Comparison of ENCODE assay signal across 8 mouse cellular contexts in genomic region chr1:86470519-86471181, GRCm38 (mm10). TPM values are rescaled to one million over a fixed set of nuclear protein-coding genes. Genes with fewer than 3 reads are reported as not detected.
A peak's percentile ranks its signal among the peaks of the same experiment; 100 is the strongest.
DNase-seq lines count a peak whose midpoint lies in the region; ATAC-seq lines count a peak whose summit lies in the region.

No protein-coding gene starts in this region.

- H3K27me3 ChIP-seq in stomach, embryonic 15.5 days (replicated peaks): no peaks in the 10 kb centered on the region
- no peaks in the 10 kb centered on the region for H3K27me3 ChIP-seq in forebrain, embryonic 11.5 days (ENCODE audit: control insufficient read depth, insufficient read depth, low read length)

- 0 out of 2 replicates have a peak overlapping the region, but pooled peaks have one; percentile 27 for H3K4me2 ChIP-seq in stomach, embryonic 15.5 days
- H3K4me2 ChIP-seq in forebrain, embryonic 11.5 days (ENCODE audit: low read depth, low read length, severe bottlenecking): no peak overlapping the region

- H3K27ac ChIP-seq in stomach, embryonic 15.5 days: peak overlapping the region; percentile 96
- no peak overlapping the region for H3K27ac ChIP-seq in forebrain, embryonic 11.5 days (ENCODE audit: low read depth, low read length)

- ATAC-seq in stomach, embryonic 15.5 days (ENCODE audit: insufficient read depth, low FRiP score, low read depth): peak; percentile 71
- ATAC-seq in forebrain, embryonic 11.5 days (replicated peaks; ENCODE audit: low FRiP score): no peak

- H3K9ac ChIP-seq in stomach, embryonic 15.5 days: no peak overlapping the region
- H3K9ac ChIP-seq in forebrain, embryonic 11.5 days (ENCODE audit: low read length): no peak overlapping the region

- no peak overlapping the region for H3K4me3 ChIP-seq in stomach, embryonic 15.5 days (replicated peaks)
- H3K4me3 ChIP-seq in forebrain, embryonic 11.5 days (ENCODE audit: low read depth, low read length): no peak overlapping the region

- peak; percentile 95 for DNase-seq in 416B (ENCODE audit: low read depth)
- peak; percentile 91 for DNase-seq in ES-CJ7 (ENCODE audit: low read depth, low spot score)
- DNase-seq in cerebellum, adult 9-11 months: peak; percentile 75
- peak; percentile 97 for DNase-seq in heart, adult 8-10 months (ENCODE audit: low spot score)
- peak; percentile 89 for DNase-seq in kidney, postnatal 14 days
- peak; percentile 80 for DNase-seq in lung, postnatal 14 days
- no peak for DNase-seq in forebrain, embryonic 11.5 days (ENCODE audit: low spot score)

- 55% methylated on average over 12 of the region's 12 CpGs for WGBS in stomach, embryonic 15.5 days
- 86% methylated on average over 12 of the region's 12 CpGs for WGBS in forebrain, embryonic 11.5 days

- H3K9me3 ChIP-seq in stomach, embryonic 15.5 days: no peaks in the 10 kb centered on the region
- no peaks in the 10 kb centered on the region; the same call in 1 of the 2 replicates for H3K9me3 ChIP-seq in forebrain, embryonic 11.5 days (ENCODE audit: control insufficient read depth, low read length)

- no peaks in the 10 kb centered on the region for H3K36me3 ChIP-seq in stomach, embryonic 15.5 days
- H3K36me3 ChIP-seq in forebrain, embryonic 11.5 days (ENCODE audit: control insufficient read depth, insufficient read depth, low read length): no peaks in the 10 kb centered on the region; the same call in 1 of the 2 replicates

- peaks cover 19% of the 10 kb centered on the region for H3K4me1 ChIP-seq in stomach, embryonic 15.5 days
- H3K4me1 ChIP-seq in forebrain, embryonic 11.5 days (replicated peaks; ENCODE audit: control insufficient read depth, insufficient read depth, low read length): peaks cover 6% of the 10 kb centered on the region; the same call in 1 of the 2 replicates

RNA-seq across cellular contexts. Expression of gene Tex44, which starts 44.5 kb away (rescaled TPM):
- total RNA-seq in heart, adult 8-10 months (2022): not detected
- polyA plus RNA-seq in stomach, embryonic 15.5 days (2015; fragmentation: Nextera tagmentation; extraction: Ambion mirVana): not detected in 2 replicates
- polyA plus RNA-seq in forebrain, embryonic 11.5 days (2014; fragmentation: Nextera tagmentation; extraction: Ambion mirVana): not detected in 2 replicates

RNA-seq across cellular contexts. Expression of gene Nmur1, which starts 44.6 kb away (rescaled TPM):
- not detected for total RNA-seq in heart, adult 8-10 months (2022)
- polyA plus RNA-seq in stomach, embryonic 15.5 days (2015; fragmentation: Nextera tagmentation; extraction: Ambion mirVana): not detected in 2 replicates
- 0.72 TPM in 1 of 2 replicates, not detected in the other for polyA plus RNA-seq in forebrain, embryonic 11.5 days (2014; fragmentation: Nextera tagmentation; extraction: Ambion mirVana)

RNA-seq across cellular contexts. Expression of gene Ptma, which starts 55.9 kb away (rescaled TPM):
- total RNA-seq in heart, adult 8-10 months (2022): 100 to 1,000 TPM; 183 to 230 (median 211) TPM
- polyA plus RNA-seq in stomach, embryonic 15.5 days (2015; fragmentation: Nextera tagmentation; extraction: Ambion mirVana): 2,449 and 2,521 TPM in 2 replicates
- polyA plus RNA-seq in forebrain, embryonic 11.5 days (2014; fragmentation: Nextera tagmentation; extraction: Ambion mirVana): 3,230 and 3,412 TPM in 2 replicates
